Mouse (Mus musculus) cerebellum, adult 2 months (tissue): ENCODE data around the gene Rere. TPM values are rescaled to one million over a fixed set of nuclear protein-coding genes. Genes with fewer than 3 reads are reported as not detected.
A peak's percentile ranks its signal among the peaks of the same experiment; 100 is the strongest.

ENCODE experiments used
- DNase-seq, 2 experiments: peaks; one replicate each; pipeline ENCODE4 v3.0.0; 2021
- H3K27ac ChIP-seq: fragments of 200-500 bp; 2 replicates; pipeline ENCODE4 v1.5.1; 2012; ENCODE audit warnings: low read length, control low read depth, inconsistent platforms; ENCODE audit not compliant: insufficient read depth
- H3K27me3 ChIP-seq: fragments of 200-500 bp; 2 replicates; pipeline ENCODE4 v1.6.1; 2012; ENCODE audit warnings: inconsistent platforms, mild to moderate bottlenecking, low read length, moderate library complexity; ENCODE audit not compliant: control insufficient read depth, insufficient read depth
- H3K4me1 ChIP-seq: fragments of 200-500 bp; 2 replicates; pipeline ENCODE4 v1.6.1; 2011; ENCODE audit warnings: low read length; ENCODE audit not compliant: control insufficient read depth, insufficient read depth
- H3K4me3 ChIP-seq: fragments of 200-500 bp; replicated peaks from 2 replicates; pipeline ENCODE3; 2011; ENCODE audit warnings: mild to moderate bottlenecking, low read depth, low read length, control low read depth; ENCODE audit not compliant: insufficient read depth
- CTCF ChIP-seq: fragments of 200-500 bp; IDR thresholded peaks from 2 replicates; pipeline ENCODE4 v1.5.1; 2011; ENCODE audit warnings: low read depth, mild to moderate bottlenecking, control low read depth, low read length, moderate library complexity, borderline replicate concordance; ENCODE audit not compliant: insufficient read depth
- POLR2A ChIP-seq: fragments of 200-500 bp; IDR thresholded peaks from 2 replicates; pipeline ENCODE4 v1.6.1; 2011; ENCODE audit warnings: low read length, control low read depth, borderline replicate concordance; ENCODE audit not compliant: insufficient read depth
- WGBS: fragments of 180-500 bp; shearing (Covaris S2); methylation state at CpG from one replicate; pipeline ENCODE4 v1.1.7; 2018; 5-methylcytosine and 5-hydroxymethylcytosine counted together
- polyA plus RNA-seq: library from polyadenylated mRNA; depleted of rRNA; stranded (reverse); fragments of >200 nt; gene quantifications from 2 replicates; pipeline ENCODE4 v1.2.3, GENCODE M21; 2012

Gene Rere
- polyA plus RNA-seq, 1 experiment = 69.1 TPM

DNA sequence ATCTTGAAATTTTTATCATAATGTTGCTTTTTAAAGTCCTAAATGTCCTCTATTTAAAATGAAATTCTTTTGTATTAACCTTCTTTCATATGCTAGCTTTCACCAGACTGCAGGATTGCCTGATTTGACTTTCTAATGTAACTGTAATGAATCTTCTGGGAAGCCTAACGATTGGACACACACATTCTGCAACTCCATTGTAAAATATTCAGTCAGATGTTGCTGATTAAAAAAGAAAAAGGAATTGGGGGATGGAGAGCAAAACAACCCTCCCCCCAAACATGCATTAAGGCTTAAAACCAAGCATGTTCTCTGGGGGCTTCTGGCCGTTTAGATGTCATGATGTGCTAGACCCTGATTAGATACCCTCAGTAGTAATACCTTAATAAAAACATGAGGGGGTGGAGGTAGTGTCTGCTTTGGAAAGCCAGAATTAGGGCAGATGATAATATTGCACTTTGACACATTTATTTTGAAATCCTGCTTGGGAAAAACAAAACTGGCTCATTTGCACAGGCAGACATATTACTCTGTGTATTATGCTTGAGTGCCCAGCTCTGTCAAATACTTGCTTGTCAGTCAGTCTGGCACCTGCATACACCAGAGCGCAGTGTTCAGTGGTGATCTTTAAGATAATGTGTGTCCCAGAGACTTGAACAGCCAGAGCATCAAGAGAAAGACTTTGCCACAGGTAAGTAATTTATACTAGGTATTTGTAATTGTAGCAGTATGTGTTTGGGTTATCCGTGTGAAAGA lies 52.7 kb downstream of the Rere start:
- WGBS = 52% methylated on average over 4 of the region's 4 CpGs
- Histone ChIP-seq H3K4me3 (no peak overlapping the region), H3K27me3 (no peaks in the 10 kb centered on the region), H3K27ac (no peak overlapping the region), H3K4me1 (peaks cover 4% of the 10 kb centered on the region; the same call in 1 of the 2 replicates)
- DNase-seq = no peak
- TF ChIP-seq POLR2A (no peak), CTCF (no peak)

DNA sequence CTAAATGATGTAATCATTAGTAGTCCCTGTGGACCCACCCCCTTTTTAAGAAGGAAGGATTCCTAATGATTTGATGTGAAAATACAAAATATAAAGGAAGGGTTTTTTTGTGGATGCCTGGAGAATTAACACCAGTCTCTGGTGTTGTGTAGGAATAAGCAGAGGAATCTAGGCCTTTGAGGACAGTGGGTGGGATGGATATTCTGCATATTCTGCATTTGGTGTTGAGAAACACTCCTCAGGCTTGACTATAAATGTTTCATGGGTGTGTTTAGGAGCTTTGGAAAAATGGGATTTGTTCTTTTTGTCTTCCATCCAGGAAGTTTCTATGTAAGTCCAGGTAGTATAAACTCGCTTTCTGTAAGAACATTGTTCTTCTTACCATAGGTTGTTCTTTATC lies 55.8 kb downstream of the Rere start:
- TF ChIP-seq CTCF = no peak
- no peak for TF ChIP-seq POLR2A
- Histone ChIP-seq H3K27me3 (no peaks in the 10 kb centered on the region), H3K4me3 (no peak overlapping the region), H3K4me1 (peaks cover 15% of the 10 kb centered on the region), H3K27ac (no peak overlapping the region)
- 92% methylated on average over 1 of the region's 1 CpGs for WGBS
- DNase-seq = no peak

DNA sequence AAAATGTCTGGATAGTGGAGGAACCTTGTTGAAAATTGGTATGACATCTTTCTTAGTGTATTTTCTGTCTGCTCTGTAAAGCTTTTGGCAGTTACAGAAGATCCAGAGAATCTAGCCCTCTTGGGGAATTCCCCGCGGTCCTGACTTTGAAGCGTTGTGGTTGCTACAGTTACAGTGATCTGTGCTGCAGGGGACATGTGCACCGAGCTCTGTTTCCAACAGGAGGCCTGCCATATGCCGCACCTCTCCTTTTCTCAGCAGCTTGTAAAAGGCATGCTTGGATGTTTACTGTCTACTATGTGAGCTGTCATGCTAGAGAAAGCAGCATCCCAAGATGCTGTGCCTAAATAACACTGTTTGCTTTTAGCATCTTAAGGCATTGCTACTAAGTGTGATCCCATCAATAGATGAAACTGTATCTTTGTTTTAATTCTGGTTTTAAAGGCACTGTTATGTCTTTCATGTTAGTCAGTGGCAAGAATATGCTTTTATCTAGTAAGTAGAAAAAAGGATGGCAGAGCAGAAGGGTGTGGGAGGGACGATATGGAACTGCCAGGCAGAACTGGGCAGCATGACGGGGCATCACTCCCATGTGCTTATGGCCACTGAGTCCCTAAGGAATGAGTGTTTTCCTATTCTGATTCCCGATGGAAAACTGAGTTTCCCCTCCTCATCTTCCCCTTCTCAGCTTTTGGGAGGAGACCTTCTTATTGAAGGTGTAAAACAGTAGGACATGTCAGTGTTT lies 57.6 kb downstream of the Rere start:
- H3K27ac ChIP-seq = no peak overlapping the region; the same call in 1 of the 2 replicates
- TF ChIP-seq POLR2A = no peak
- TF ChIP-seq CTCF = peak; percentile 21; the same call in 1 of the 2 replicates
- WGBS = 2% methylated on average over 8 of the region's 8 CpGs
- peaks cover 12% of the 10 kb centered on the region for H3K4me1 ChIP-seq
- H3K4me3 ChIP-seq = no peak overlapping the region
- H3K27me3 ChIP-seq = no peaks in the 10 kb centered on the region
- peak; percentile 62 to 76 for DNase-seq

DNA sequence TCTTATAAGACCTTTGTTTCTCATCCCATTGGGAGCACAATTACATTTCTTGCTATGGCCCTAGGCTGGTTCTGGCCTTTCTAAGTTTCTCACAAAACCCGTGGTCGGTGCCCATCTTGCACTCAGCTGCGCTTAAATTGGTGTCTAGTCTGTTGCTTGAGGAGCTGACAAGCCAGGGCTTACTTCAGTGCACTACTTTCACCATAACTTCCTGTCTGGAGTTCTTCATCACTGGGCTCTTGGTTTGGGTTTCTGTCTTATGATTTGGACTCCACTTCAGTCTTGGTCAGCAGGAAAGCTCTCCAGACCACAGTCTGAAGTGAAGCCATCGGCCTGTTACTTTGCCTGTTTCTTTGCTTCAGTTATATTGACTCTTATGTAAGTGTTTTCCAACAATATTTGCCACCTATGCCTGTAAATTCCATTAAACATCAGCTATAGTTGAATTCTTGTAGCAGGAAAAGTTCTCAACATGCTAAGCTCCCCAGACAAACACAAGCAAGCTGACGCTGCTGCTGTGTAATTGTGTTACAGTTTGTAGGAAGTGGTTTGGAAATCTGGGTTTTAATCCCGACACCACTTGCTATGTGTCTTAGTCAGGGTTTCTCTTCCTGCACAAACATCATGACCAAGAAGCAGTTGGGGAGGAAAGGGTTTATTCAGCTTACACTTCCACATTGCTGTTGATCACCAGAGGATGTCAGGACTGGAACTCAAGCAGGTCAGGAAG lies 59.5 kb downstream of the Rere start:
- no peak for DNase-seq
- Histone ChIP-seq H3K27me3 (no peaks in the 10 kb centered on the region), H3K27ac (no peak overlapping the region), H3K4me1 (peaks cover 12% of the 10 kb centered on the region), H3K4me3 (no peak overlapping the region)
- WGBS = 89% methylated on average over 6 of the region's 6 CpGs
- TF ChIP-seq CTCF = no peak
- TF ChIP-seq POLR2A = no peak

DNA sequence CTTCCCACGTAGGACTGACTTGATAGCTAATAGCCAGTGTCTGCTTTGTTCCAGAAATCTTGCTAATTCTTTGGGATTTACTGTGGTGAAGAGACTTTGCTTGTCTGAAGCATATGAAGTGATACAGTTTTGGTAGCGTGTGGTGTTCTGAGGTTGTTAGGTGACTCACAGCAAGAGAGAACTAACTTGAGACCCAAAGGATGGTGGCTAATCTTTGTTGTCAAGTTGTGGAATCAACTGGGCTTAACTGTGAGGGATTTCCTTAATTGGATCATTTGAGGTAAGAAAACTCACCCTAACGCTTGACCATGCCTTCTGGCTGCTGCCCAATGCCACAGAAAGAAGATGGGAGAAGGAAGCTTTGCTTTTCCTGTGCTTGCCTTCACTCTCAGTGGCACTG lies 63.1 kb downstream of the Rere start:
- H3K4me3 ChIP-seq = no peak overlapping the region
- H3K4me1 ChIP-seq = peaks cover 9% of the 10 kb centered on the region
- no peaks in the 10 kb centered on the region for H3K27me3 ChIP-seq
- 65% methylated on average over 3 of the region's 3 CpGs for WGBS
- H3K27ac ChIP-seq = no peak overlapping the region
- DNase-seq = no peak
- TF ChIP-seq POLR2A (no peak), CTCF (no peak)

DNA sequence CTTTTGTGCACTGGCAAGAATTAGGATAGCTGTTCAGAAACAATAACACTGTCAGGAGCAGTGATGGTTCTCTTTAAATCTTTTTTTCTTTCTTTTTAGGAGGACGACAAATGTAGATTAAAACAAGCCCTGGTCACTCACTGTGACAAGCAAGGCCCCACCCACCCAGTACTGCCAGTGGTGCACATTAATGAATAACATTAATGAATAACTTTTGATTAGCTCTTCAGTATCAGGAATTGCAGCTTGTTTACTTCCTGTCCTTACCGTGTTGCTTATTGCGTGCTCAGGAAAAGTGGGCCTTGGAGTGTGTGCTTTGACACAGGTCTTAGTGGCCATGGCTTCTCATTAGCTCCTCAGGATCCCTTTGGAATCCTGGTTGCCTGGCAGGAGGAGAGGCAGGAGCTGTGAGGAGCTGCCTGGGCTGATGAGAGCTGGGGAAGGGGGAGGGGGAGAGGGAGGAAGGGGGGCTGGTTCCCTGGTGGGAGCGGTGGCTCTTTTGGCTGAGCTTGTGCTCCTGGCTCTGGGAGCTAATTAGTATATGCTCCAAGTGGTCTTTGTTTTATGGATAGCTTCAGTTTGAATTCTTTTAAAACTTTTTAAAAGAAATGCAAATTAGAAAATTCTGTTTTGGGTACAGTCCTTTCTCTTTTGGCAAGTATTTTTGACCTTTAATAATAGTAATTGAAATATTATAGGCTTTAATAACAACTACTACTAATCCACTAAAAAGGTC lies 65.4 kb downstream of the Rere start:
- Histone ChIP-seq H3K27ac (no peak overlapping the region), H3K4me1 (peaks cover 3% of the 10 kb centered on the region; the same call in 1 of the 2 replicates), H3K27me3 (no peaks in the 10 kb centered on the region), H3K4me3 (no peak overlapping the region)
- 44% methylated on average over 4 of the region's 4 CpGs for WGBS
- DNase-seq = no peak
- no peak for TF ChIP-seq POLR2A
- no peak for TF ChIP-seq CTCF

DNA sequence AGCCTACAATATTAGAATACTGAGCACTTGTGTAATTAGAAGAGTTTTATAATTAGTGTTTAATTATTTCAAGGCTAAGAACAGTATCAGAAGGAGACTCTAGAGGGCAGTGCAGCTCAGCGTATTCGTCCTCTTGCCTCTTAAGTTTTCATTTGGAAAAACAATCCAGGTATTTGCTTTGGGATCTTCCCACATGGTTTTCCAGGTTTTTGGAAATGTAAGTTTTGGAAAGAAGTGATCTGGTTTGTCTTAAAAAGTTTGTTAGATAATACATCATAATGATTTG lies 65.9 kb downstream of the Rere start:
- peaks cover 3% of the 10 kb centered on the region; the same call in 1 of the 2 replicates for H3K4me1 ChIP-seq
- 4% methylated on average over 2 of the region's 2 CpGs for WGBS
- H3K27me3 ChIP-seq = no peaks in the 10 kb centered on the region
- DNase-seq = peak in 1 of 2 experiments; percentile 32
- TF ChIP-seq POLR2A (no peak), CTCF (peak; percentile 13; the same call in 1 of the 2 replicates)
- no peak overlapping the region for H3K4me3 ChIP-seq
- no peak overlapping the region for H3K27ac ChIP-seq
